Mouse (Mus musculus): ENCODE results near the gene Slain2.

Slain2 gene

GRCm38 (mm10) chr5:72913648-72914557 is at the start of gene Slain2:
TSS of gene Slain2 (plus strand) at chr5:72914304.
- peak; percentile 100 for DNase-seq (ENCODE audit: inconsistent ontology term)

GRCm38 (mm10) chr5:72864654-72865178 is 49.4 kb upstream of the Slain2 start:
- DNase-seq (ENCODE audit: inconsistent ontology term): no peak

- no peak for DNase-seq (ENCODE audit: inconsistent ontology term)
Observed at GRCm38 (mm10) chr5:72866260-72866905, 47.7 kb upstream of the Slain2 start.

DNA sequence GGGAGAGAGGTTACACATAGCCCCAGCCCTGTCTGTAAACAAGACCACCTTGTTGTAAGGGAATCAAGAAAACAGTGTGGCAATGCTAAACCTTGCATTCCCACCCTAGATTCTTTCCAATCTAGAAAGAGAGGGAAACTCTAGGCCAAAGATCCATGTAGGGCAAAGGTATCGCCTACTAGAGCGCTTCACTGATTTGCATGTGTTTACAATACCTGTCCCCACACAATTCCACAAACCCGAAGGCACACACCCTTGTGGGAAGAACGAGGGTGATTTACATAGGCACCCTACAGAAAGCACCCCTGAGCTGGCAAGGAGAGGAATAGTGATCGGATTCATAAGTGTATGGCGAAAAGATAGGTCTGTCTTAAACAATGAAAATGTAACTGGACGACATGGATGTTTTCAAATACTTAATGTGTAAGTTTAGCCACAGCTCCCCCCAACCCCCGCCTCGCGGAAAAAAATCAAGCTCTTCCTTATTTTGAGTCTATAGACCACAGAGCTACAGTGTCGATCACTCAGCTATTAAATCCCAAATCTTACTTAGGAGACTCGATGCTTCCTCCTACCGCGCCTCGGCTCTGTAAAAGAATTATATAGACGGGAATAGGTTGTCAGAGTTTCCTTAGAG is 47.0 kb upstream of the Slain2 start:
- DNase-seq (ENCODE audit: inconsistent ontology term): no peak

DNA sequence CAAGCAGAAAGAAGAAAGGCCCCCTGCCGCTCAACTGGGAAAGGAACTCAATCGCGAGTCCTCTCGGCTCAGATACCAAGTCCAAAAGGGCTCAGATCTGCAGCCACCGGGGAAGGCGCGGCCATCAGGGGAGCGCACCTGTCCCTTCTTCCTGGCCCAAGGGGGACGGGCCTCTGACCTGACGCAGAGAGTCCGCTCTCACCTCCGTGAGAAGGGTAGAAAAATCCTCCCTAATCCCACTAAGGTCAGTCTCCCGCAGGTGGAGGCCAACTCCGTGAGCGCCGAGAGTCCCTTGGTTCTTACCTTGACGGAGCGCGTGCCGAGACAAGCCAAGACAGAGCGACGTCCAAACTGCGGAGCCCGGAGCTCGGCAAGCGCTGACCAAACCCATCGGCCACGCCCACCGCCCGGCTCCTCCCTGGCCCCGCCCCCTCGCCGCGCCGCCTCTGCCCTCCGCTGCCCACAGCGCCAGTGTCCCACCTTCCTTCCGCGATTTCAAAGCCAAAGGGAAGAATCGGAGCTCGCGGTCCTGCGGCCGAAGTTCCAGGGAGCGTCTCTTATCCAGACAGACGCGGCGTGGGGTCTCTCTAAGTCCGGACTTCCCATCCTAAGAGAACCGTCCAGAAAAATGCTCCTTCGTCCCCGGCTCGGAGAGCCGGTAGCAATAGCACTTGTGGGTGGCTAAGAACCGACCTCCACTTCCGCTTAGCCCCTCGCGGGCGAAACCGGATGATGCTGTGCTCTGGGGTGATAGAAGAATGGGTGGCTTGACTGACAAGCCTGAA is 45.8 kb upstream of the Slain2 start, which contains the start of gene Tec:
Gene Tec (minus strand): TSS at position 393 of the 785 bp plus-strand sequence.
- DNase-seq (ENCODE audit: inconsistent ontology term): peak; percentile 92

DNA sequence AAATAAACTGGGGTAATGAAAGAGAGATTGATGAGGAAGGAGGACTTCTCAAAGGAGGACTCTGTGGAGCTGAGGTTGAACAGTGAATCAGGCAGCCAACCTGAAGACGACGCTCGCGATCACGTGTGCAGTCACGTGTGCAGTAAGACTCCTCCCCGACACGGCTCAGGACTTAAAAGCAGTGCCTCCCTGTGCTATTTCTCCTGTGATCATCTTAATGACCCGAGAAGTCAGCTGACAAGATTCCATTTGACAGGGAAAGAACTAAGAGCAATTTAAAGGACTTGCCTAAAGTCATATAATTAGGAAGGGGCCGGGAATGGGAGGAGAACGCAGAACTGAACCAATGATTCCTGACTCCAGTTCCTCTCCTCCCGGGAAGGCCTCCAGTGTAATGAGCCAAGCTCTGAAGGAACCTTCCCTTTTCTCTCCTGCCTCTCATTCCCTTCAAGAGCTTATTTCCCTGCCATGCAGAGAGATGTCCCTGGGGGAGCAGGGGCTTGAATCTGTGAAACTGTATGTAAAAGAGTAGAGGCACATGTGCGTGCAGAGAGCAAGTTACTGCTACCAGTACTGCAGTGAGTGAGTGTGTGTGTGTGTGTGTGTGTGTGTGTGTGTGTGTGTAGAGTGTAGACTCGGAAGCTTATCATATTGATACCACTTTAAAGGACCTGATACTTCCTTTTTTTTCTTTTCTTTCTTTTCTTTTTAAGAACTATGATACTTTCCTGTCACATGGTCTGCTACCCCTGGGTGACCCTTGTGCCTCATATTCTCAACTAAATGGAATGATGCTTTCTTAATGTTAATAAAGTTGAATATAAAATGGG is 44.1 kb upstream of the Slain2 start:
- no peak for DNase-seq (ENCODE audit: inconsistent ontology term)

- no peak for DNase-seq (ENCODE audit: inconsistent ontology term)
Observed at GRCm38 (mm10) chr5:72871114-72871513, 43.0 kb upstream of the Slain2 start.

- DNase-seq (ENCODE audit: inconsistent ontology term): no peak
Observed at GRCm38 (mm10) chr5:72879736-72880135, 34.4 kb upstream of the Slain2 start.

GRCm38 (mm10) chr5:72881748-72882411 is 32.2 kb upstream of the Slain2 start:
- no peak for DNase-seq (ENCODE audit: inconsistent ontology term)

DNA sequence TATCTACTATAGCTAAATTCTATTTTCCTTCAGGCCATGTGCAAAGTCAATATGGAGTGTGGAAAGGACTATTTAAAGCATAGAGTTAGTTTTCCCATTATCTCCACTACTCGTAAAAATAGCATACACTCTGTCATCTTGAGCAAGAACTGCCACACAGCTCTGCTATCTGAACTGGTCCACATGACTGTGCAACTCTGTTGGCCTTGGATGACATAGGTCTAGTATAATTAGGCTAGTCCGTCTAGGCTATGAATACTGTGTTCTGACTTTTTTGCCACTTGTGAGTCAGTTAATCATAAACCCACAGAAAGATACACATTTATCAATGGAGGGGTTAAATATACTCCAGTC is 31.7 kb upstream of the Slain2 start:
- DNase-seq (ENCODE audit: inconsistent ontology term): no peak

DNA sequence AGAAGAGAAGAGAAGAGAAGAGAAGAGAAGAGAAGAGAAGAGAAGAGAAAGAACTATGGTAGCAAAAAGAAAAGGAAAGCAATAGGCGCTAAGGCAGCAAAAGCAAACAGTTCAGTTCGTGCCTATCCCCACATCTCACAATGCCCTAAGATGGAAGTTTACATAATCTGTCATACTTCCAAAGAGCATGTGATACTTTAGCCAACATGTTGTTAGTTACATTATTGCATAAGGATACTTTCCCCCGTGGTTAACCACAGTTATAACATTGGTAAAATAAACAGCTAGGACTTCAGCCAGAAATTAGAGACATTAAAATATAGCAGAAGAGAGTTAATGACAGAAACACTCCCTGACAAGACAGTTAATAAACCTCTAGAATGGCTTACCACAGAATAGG is 30.4 kb upstream of the Slain2 start:
- no peak for DNase-seq (ENCODE audit: inconsistent ontology term)

DNA sequence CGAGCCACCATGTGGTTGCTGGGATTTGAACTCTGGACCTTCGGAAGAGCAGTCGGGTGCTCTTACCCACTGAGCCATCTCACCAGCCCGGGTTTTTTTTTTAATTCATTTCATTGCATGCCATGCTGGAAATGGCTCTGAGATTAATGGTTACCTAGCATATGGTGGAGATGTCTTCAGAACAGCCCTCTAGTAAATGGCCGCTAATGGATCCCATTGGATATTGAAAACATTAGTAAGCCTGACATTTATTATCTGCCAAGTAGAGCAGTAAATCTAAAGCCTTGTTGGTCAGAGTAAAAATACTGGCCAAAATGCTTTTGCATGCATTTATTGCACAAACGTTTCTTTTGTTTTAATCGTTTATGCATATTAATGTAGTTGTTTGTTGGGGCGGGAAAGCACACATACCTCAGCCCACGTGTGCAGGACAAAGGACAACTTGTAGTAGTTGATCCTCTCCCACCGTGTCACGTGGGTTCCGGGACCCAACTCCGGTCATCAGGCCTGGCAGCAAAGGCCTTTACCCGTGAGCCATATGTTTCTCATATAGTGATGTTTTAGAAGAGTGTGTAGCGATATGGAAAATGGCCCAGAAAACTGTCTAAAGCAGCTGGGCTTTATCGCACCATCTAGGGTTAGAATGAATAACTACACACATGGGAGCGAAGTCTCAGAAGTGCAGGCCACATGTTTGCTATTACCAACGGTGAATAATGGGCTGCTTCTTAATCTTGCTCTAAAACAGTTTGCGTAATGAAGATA is 27.5 kb upstream of the Slain2 start:
- no peak for DNase-seq (ENCODE audit: inconsistent ontology term)

- DNase-seq (ENCODE audit: inconsistent ontology term): no peak
Observed at GRCm38 (mm10) chr5:72888260-72888659, 25.8 kb upstream of the Slain2 start.

GRCm38 (mm10) chr5:72891534-72891933 is 22.6 kb upstream of the Slain2 start:
- peak; percentile 54 for DNase-seq (ENCODE audit: inconsistent ontology term)

GRCm38 (mm10) chr5:72893987-72894386 is 20.1 kb upstream of the Slain2 start:
- no peak for DNase-seq (ENCODE audit: inconsistent ontology term)

GRCm38 (mm10) chr5:72895261-72895660 is 18.8 kb upstream of the Slain2 start:
- DNase-seq (ENCODE audit: inconsistent ontology term): no peak

DNA sequence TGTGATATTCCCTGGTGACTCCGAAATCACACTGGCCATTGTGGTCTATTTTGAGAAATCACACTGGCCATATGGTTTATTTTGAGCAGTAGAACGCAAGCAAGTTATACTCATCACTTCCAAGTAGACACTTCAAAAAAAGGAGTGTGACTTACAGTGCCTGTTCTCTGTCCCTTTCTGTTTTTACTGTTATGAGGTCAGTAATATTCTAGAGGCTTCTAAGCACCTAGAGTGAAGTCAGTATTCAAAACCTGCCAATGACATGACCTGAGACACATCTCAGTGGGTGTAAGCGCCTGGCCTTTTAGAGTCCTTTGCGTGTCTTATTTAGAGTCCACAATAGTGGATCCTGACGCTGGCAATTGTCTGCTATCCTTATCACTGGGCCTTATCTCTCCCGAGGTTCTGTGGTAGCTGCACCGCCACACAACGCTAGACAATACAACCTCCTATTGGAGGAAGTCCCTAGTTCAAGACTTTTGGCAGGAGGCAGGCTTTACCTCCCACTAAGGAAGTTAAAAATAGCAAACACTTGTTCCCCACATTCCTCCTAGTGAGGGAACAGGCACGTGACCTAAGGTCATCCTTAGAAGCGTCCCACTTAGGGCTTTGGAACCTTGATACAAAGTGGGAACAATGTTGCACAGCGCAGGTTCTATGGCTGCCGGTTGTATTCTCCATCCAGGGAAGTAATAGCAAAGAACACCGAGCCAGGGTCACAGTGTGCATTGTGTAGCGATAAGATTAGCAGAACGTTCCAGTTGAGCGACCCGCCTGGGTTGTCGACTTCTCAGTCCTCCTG is 17.4 kb upstream of the Slain2 start:
- no peak for DNase-seq (ENCODE audit: inconsistent ontology term)

DNA sequence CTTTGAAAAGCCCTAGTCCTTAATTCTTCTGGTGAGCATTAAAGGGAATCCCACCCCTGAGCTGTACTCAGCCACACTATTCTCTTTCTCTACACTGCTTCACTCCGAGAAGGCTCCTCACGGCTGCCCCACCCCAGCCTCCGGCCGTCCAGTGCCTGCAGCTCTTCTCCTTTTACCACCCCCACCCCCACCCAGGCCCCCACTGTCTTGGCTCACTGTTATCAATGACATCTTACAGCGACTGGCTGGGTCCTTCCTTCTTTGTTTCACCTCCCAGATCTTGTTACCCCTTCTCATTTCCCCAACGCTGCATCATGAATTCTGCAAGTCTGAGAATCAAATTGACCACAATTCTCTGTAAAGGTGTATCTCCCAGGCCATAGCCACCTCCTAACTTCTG is 16.1 kb upstream of the Slain2 start:
- DNase-seq (ENCODE audit: inconsistent ontology term): no peak
